Mouse (Mus musculus) megakaryocyte, embryonic 14.5 days (primary cell): ENCODE data around the gene Grtp1.

ENCODE experiments used
- FLI1 ChIP-seq: IDR thresholded peaks from 2 replicates; pipeline ENCODE4 v1.6.1; 2012; ENCODE audit warnings: low read length, inconsistent platforms, mixed read lengths
- GATA1 ChIP-seq: IDR thresholded peaks from 3 replicates; pipeline ENCODE4 v1.6.1; 2012; ENCODE audit warnings: mixed read lengths, low read length, inconsistent platforms, borderline replicate concordance

DNA sequence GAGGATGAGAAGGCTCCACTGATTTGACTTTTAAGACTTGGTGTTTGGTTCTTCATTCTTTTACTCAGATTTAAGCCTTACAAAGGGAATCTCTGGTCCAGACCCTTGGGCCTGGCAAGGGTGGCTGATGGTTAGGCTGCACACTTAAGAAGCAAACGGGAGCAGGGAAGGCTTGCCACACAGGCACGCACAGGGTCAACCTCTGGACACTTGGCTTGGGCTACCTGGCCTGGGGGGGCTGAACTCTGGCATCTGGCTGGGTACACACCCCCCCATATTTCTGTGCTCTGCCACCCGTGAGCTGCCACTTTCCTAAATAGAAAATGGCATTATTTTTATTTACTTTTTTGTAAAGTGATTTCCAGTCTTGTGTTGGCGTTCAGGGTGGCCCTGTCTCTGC, 25.6 kb downstream of the Grtp1 start:
- TF ChIP-seq GATA1 (no peak), FLI1 (no peak)
